Mouse (Mus musculus) lung, postnatal 10 days (tissue): Measurements from ENCODE around the gene Tacr2.

Experiments
- DNase-seq: peaks from one replicate; pipeline ENCODE4 v3.0.0; 2021

Tacr2 gene

GRCm38 (mm10) chr10:62252000-62252488 is at the start of gene Tacr2:
TSS of gene Tacr2 (plus strand) at chr10:62252438.
- no peak for DNase-seq

- DNase-seq = no peak
Measured at GRCm38 (mm10) chr10:62202574-62202973, 49.7 kb upstream of the Tacr2 start.

- DNase-seq = peak; percentile 71
Measured at GRCm38 (mm10) chr10:62208241-62208896, 43.9 kb upstream of the Tacr2 start.

GRCm38 (mm10) chr10:62211310-62211709 is 40.9 kb upstream of the Tacr2 start:
- DNase-seq = no peak

- no peak for DNase-seq
Measured at GRCm38 (mm10) chr10:62215169-62215616, 37.0 kb upstream of the Tacr2 start.

- DNase-seq = no peak
Measured at GRCm38 (mm10) chr10:62215633-62216032, 36.6 kb upstream of the Tacr2 start.

- DNase-seq = peak; percentile 66
Measured at GRCm38 (mm10) chr10:62216595-62216994, 35.6 kb upstream of the Tacr2 start.

- DNase-seq = peak; percentile 74
Measured at GRCm38 (mm10) chr10:62217196-62217595, 35.0 kb upstream of the Tacr2 start.

GRCm38 (mm10) chr10:62218044-62218788 is 34.0 kb upstream of the Tacr2 start:
- no peak for DNase-seq

GRCm38 (mm10) chr10:62218789-62219172 is 33.5 kb upstream of the Tacr2 start:
- DNase-seq = peak; percentile 57

GRCm38 (mm10) chr10:62220732-62221514 is 31.3 kb upstream of the Tacr2 start:
- no peak for DNase-seq

GRCm38 (mm10) chr10:62221647-62222046 is 30.6 kb upstream of the Tacr2 start:
- no peak for DNase-seq

GRCm38 (mm10) chr10:62222777-62223176 is 29.5 kb upstream of the Tacr2 start:
- DNase-seq = peak; percentile 61

GRCm38 (mm10) chr10:62224231-62224630 is 28.0 kb upstream of the Tacr2 start:
- DNase-seq = no peak

GRCm38 (mm10) chr10:62225839-62226238 is 26.4 kb upstream of the Tacr2 start:
- DNase-seq = no peak

GRCm38 (mm10) chr10:62228126-62228525 is 24.1 kb upstream of the Tacr2 start:
- no peak for DNase-seq

GRCm38 (mm10) chr10:62230708-62231394 is 21.4 kb upstream of the Tacr2 start, which contains the start of gene Tspan15:
TSS of gene Tspan15 (minus strand) at chr10:62231251.
- peak; percentile 96 for DNase-seq

- no peak for DNase-seq
Measured at GRCm38 (mm10) chr10:62231395-62231732, 20.9 kb upstream of the Tacr2 start.

GRCm38 (mm10) chr10:62231811-62232210 is 20.4 kb upstream of the Tacr2 start:
- DNase-seq = no peak

- DNase-seq = no peak
Measured at GRCm38 (mm10) chr10:62236165-62236564, 16.1 kb upstream of the Tacr2 start.

- DNase-seq = no peak
Measured at GRCm38 (mm10) chr10:62237205-62237604, 15.0 kb upstream of the Tacr2 start.

GRCm38 (mm10) chr10:62238688-62239087 is 13.6 kb upstream of the Tacr2 start:
- DNase-seq = no peak

- DNase-seq = no peak
Measured at GRCm38 (mm10) chr10:62239270-62239669, 13.0 kb upstream of the Tacr2 start.
